Mouse (Mus musculus) ES-E14 (cell line): ENCODE measurements around the gene Gramd1c.

ENCODE experiments used
- HCFC1 ChIP-seq: IDR thresholded peaks from 2 replicates; pipeline ENCODE4 v1.6.1; 2012; ENCODE audit warnings: low read length, inconsistent platforms, borderline replicate concordance; ENCODE audit not compliant: insufficient read depth
- ZNF384 ChIP-seq: IDR thresholded peaks from 2 replicates; pipeline ENCODE4 v1.6.1; 2012; ENCODE audit warnings: low read depth, low read length, inconsistent platforms

GRCm38 (mm10) chr16:44026822-44027221 is 36.3 kb downstream of the Gramd1c start:
- TF ChIP-seq ZNF384 (no peak), HCFC1 (no peak)
